Mouse (Mus musculus): ENCODE results near the gene Knstrn. TPM values are rescaled to one million over a fixed set of nuclear protein-coding genes. Genes with fewer than 3 reads are reported as not detected.
A peak's percentile ranks its signal among the peaks of the same experiment; 100 is the strongest.

Gene Knstrn
- polyA plus RNA-seq (2015; fragmentation: Nextera tagmentation; extraction: Ambion mirVana) = 14.8 and 30.3 TPM in 2 replicates

GRCm38 (mm10) chr2:118813981-118814836 lies at the start of gene Knstrn:
Gene Knstrn (plus strand): TSS chr2:118814003.
- H3K9ac ChIP-seq (replicated peaks) = peak within 1 kb of the TSS; percentile 48
- peak; percentile 95 for ATAC-seq (ENCODE audit: low FRiP score)
- no peaks in the 10 kb centered on the region for H3K9me3 ChIP-seq (replicated peaks)
- H3K4me1 ChIP-seq = peaks cover 13% of the 10 kb centered on the region
- no peaks in the 10 kb centered on the region for H3K27me3 ChIP-seq (replicated peaks)
- H3K36me3 ChIP-seq = no peaks in the 10 kb centered on the region
- 1% methylated on average over 49 of the region's 49 CpGs for WGBS
- peak within 1 kb of the TSS; percentile 95 for H3K4me2 ChIP-seq
- H3K27ac ChIP-seq (replicated peaks) = no peak within 1 kb of the TSS
- peak within 1 kb of the TSS; percentile 66 for H3K4me3 ChIP-seq (replicated peaks)

- peak overlapping the region; percentile 37; the same call in 1 of the 2 replicates for H3K27ac ChIP-seq (replicated peaks)
- no peak overlapping the region for H3K4me3 ChIP-seq (replicated peaks)
- ATAC-seq (ENCODE audit: low FRiP score) = no peak
- WGBS = 23% methylated on average over 11 of the region's 11 CpGs
- H3K36me3 ChIP-seq = no peaks in the 10 kb centered on the region
- H3K9me3 ChIP-seq (replicated peaks) = no peaks in the 10 kb centered on the region
- peak overlapping the region; percentile 15; the same call in 1 of the 2 replicates for H3K4me2 ChIP-seq
- no peaks in the 10 kb centered on the region; the same call in 1 of the 2 replicates for H3K27me3 ChIP-seq (replicated peaks)
- peaks cover 41% of the 10 kb centered on the region for H3K4me1 ChIP-seq
- H3K9ac ChIP-seq (replicated peaks) = no peak overlapping the region
These were observed 49.5 kb upstream of the Knstrn start for GRCm38 (mm10) chr2:118764094-118764831.

- WGBS = 92% methylated on average over 5 of the region's 5 CpGs
- Histone ChIP-seq H3K36me3 (no peaks in the 10 kb centered on the region), H3K9ac (replicated peaks) (no peak overlapping the region), H3K4me2 (no peak overlapping the region), H3K27ac (replicated peaks) (no peak overlapping the region), H3K4me3 (replicated peaks) (no peak overlapping the region), H3K9me3 (replicated peaks) (no peaks in the 10 kb centered on the region), H3K4me1 (peaks cover 41% of the 10 kb centered on the region), H3K27me3 (replicated peaks) (no peaks in the 10 kb centered on the region; the same call in 1 of the 2 replicates)
- ATAC-seq (ENCODE audit: low FRiP score) = no peak
These were observed 48.9 kb upstream of the Knstrn start for GRCm38 (mm10) chr2:118764875-118765274.

- Histone ChIP-seq H3K27me3 (replicated peaks) (no peaks in the 10 kb centered on the region), H3K4me1 (peaks cover 28% of the 10 kb centered on the region), H3K9me3 (replicated peaks) (no peaks in the 10 kb centered on the region), H3K9ac (replicated peaks) (no peak overlapping the region), H3K4me3 (replicated peaks) (no peak overlapping the region), H3K4me2 (no peak overlapping the region), H3K27ac (replicated peaks) (no peak overlapping the region), H3K36me3 (no peaks in the 10 kb centered on the region)
- 81% methylated on average over 10 of the region's 10 CpGs for WGBS
- no peak for ATAC-seq (ENCODE audit: low FRiP score)
These were observed 47.5 kb upstream of the Knstrn start for GRCm38 (mm10) chr2:118766041-118767033.

- Histone ChIP-seq H3K9ac (replicated peaks) (no peak within 1 kb of the TSS), H3K4me1 (peaks cover 6% of the 10 kb centered on the region; the same call in 1 of the 2 replicates), H3K36me3 (no peaks in the 10 kb centered on the region), H3K27ac (replicated peaks) (no peak within 1 kb of the TSS), H3K9me3 (replicated peaks) (no peaks in the 10 kb centered on the region), H3K4me3 (replicated peaks) (no peak within 1 kb of the TSS), H3K4me2 (no peak within 1 kb of the TSS), H3K27me3 (replicated peaks) (no peaks in the 10 kb centered on the region)
- ATAC-seq (ENCODE audit: low FRiP score) = no peak
- 79% methylated on average over 6 of the region's 6 CpGs for WGBS
These were observed 41.5 kb upstream of the Knstrn start, which contains the start of gene Phgr1 for GRCm38 (mm10) chr2:118772158-118772874. Gene Phgr1 (plus strand): TSS chr2:118772769.

GRCm38 (mm10) chr2:118774536-118774935 lies 39.3 kb upstream of the Knstrn start:
- Histone ChIP-seq H3K4me1 (peaks cover 12% of the 10 kb centered on the region), H3K4me3 (replicated peaks) (no peak overlapping the region), H3K4me2 (no peak overlapping the region), H3K9me3 (replicated peaks) (no peaks in the 10 kb centered on the region), H3K27me3 (replicated peaks) (no peaks in the 10 kb centered on the region), H3K36me3 (no peaks in the 10 kb centered on the region), H3K27ac (replicated peaks) (no peak overlapping the region), H3K9ac (replicated peaks) (no peak overlapping the region)
- no peak for ATAC-seq (ENCODE audit: low FRiP score)
- WGBS = 90% methylated on average over 2 of the region's 2 CpGs

- H3K36me3 ChIP-seq = no peaks in the 10 kb centered on the region
- no peaks in the 10 kb centered on the region for H3K9me3 ChIP-seq (replicated peaks)
- H3K4me1 ChIP-seq = peaks cover 20% of the 10 kb centered on the region
- H3K4me3 ChIP-seq (replicated peaks) = no peak overlapping the region
- no peak for ATAC-seq (ENCODE audit: low FRiP score)
- no peak overlapping the region for H3K9ac ChIP-seq (replicated peaks)
- H3K27me3 ChIP-seq (replicated peaks) = no peaks in the 10 kb centered on the region
- 75% methylated on average over 1 of the region's 1 CpGs for WGBS
- H3K4me2 ChIP-seq = no peak overlapping the region
- no peak overlapping the region for H3K27ac ChIP-seq (replicated peaks)
These were observed 38.4 kb upstream of the Knstrn start for GRCm38 (mm10) chr2:118775396-118775795.

- WGBS = 55% methylated on average over 4 of the region's 4 CpGs
- Histone ChIP-seq H3K9ac (replicated peaks) (no peak overlapping the region; the same call in 1 of the 2 replicates), H3K4me1 (peaks cover 24% of the 10 kb centered on the region), H3K27ac (replicated peaks) (no peak overlapping the region), H3K27me3 (replicated peaks) (no peaks in the 10 kb centered on the region), H3K4me2 (no peak overlapping the region), H3K9me3 (replicated peaks) (no peaks in the 10 kb centered on the region), H3K4me3 (replicated peaks) (no peak overlapping the region), H3K36me3 (no peaks in the 10 kb centered on the region)
- ATAC-seq (ENCODE audit: low FRiP score) = no peak
These were observed 38.0 kb upstream of the Knstrn start for GRCm38 (mm10) chr2:118775846-118776245.

GRCm38 (mm10) chr2:118776295-118776694 lies 37.5 kb upstream of the Knstrn start:
- no peaks in the 10 kb centered on the region for H3K36me3 ChIP-seq
- no peak overlapping the region; the same call in 1 of the 2 replicates for H3K9ac ChIP-seq (replicated peaks)
- no peaks in the 10 kb centered on the region for H3K27me3 ChIP-seq (replicated peaks)
- no peak for ATAC-seq (ENCODE audit: low FRiP score)
- H3K9me3 ChIP-seq (replicated peaks) = no peaks in the 10 kb centered on the region
- no peak overlapping the region for H3K4me2 ChIP-seq
- 79% methylated on average over 2 of the region's 2 CpGs for WGBS
- H3K27ac ChIP-seq (replicated peaks) = no peak overlapping the region
- H3K4me1 ChIP-seq = peaks cover 28% of the 10 kb centered on the region
- no peak overlapping the region for H3K4me3 ChIP-seq (replicated peaks)

GRCm38 (mm10) chr2:118778418-118778817 lies 35.4 kb upstream of the Knstrn start:
- no peaks in the 10 kb centered on the region for H3K36me3 ChIP-seq
- peaks cover 31% of the 10 kb centered on the region for H3K4me1 ChIP-seq
- no peak overlapping the region for H3K27ac ChIP-seq (replicated peaks)
- H3K27me3 ChIP-seq (replicated peaks) = no peaks in the 10 kb centered on the region
- H3K4me2 ChIP-seq = no peak overlapping the region
- WGBS = 86% methylated on average over 4 of the region's 4 CpGs
- H3K9me3 ChIP-seq (replicated peaks) = no peaks in the 10 kb centered on the region
- ATAC-seq (ENCODE audit: low FRiP score) = no peak
- no peak overlapping the region for H3K9ac ChIP-seq (replicated peaks)
- H3K4me3 ChIP-seq (replicated peaks) = no peak overlapping the region
